Mouse (Mus musculus) forebrain, postnatal 0 days (tissue): Measurements from ENCODE around the gene Sec22a. TPM values are rescaled to one million over a fixed set of nuclear protein-coding genes. Genes with fewer than 3 reads are reported as not detected.

Source experiments
- ATAC-seq: fragments of 200-750 bp; cut with Nextera tagmentation; 2 replicates; pipeline ENCODE4 v1.8.0; 2017; ENCODE audit warnings: mild to moderate bottlenecking, moderate library complexity
- DNase-seq: peaks from one replicate; pipeline ENCODE4 v3.0.0-alpha.2; 2015
- H3K27ac ChIP-seq: fragments of 300-500 bp; sonication (generic); 2 replicates; pipeline ENCODE4 v1.5.1; 2014; ENCODE audit warnings: low read depth, mild to moderate bottlenecking, antibody characterized with exemption, low read length, moderate library complexity, mixed read lengths
- H3K27me3 ChIP-seq: fragments of 300-500 bp; sonication (generic); 2 replicates; pipeline ENCODE4 v1.6.1; 2014; ENCODE audit warnings: mild to moderate bottlenecking, low read length, mixed read lengths; ENCODE audit not compliant: insufficient read depth
- H3K36me3 ChIP-seq: fragments of 300-500 bp; sonication (generic); 2 replicates; pipeline ENCODE4 v1.6.1; 2014; ENCODE audit warnings: mild to moderate bottlenecking, moderate library complexity; ENCODE audit not compliant: insufficient read depth
- H3K4me1 ChIP-seq: fragments of 300-500 bp; sonication (generic); 2 replicates; pipeline ENCODE4 v1.6.1; 2014; ENCODE audit warnings: antibody characterized with exemption; ENCODE audit not compliant: insufficient read depth
- H3K4me2 ChIP-seq: fragments of 300-500 bp; sonication (generic); 2 replicates; pipeline ENCODE4 v1.6.1; 2014; ENCODE audit warnings: low read depth, mild to moderate bottlenecking, moderate library complexity
- H3K4me3 ChIP-seq: fragments of 300-500 bp; sonication (generic); 2 replicates; pipeline ENCODE4 v1.5.1; 2014; ENCODE audit warnings: low read depth, low read length, mixed read lengths
- H3K9ac ChIP-seq: fragments of 300-500 bp; sonication (generic); 2 replicates; pipeline ENCODE4 v1.6.1; 2014; ENCODE audit warnings: mild to moderate bottlenecking
- H3K9me3 ChIP-seq: fragments of 300-500 bp; sonication (generic); 2 replicates; pipeline ENCODE4 v1.6.1; 2016; ENCODE audit warnings: low read length
- CTCF ChIP-seq: sonication (generic); IDR thresholded peaks from 2 replicates; pipeline ENCODE4 v1.5.1; 2016; ENCODE audit warnings: antibody characterized with exemption, control low read depth, low read depth
- whole genome bisulfite sequencing: fragments of 180-500 bp; shearing (Covaris S2); extraction: QIAGEN DNeasy Blood & Tissue Kit; methylation state at CpG from one replicate; pipeline ENCODE4 v1.1.7; 2014; 5-methylcytosine and 5-hydroxymethylcytosine counted together
- polyA plus RNA-seq: library from polyadenylated mRNA; unstranded; fragments of >200 nt; fragmentation: Nextera tagmentation; extraction: Ambion mirVana; gene quantifications from 2 replicates; pipeline ENCODE4 v1.2.1, GENCODE M21; 2015
- total RNA-seq: library from RNA; depleted of rRNA; stranded (reverse); fragments of >200 nt; gene quantifications from 2 replicates; pipeline ENCODE4 v1.2.3, GENCODE M21; 2014

The Sec22a gene
- total and polyA plus RNA-seq, 2 experiments from 2014 or later = 30.0 to 45.6 TPM

DNA sequence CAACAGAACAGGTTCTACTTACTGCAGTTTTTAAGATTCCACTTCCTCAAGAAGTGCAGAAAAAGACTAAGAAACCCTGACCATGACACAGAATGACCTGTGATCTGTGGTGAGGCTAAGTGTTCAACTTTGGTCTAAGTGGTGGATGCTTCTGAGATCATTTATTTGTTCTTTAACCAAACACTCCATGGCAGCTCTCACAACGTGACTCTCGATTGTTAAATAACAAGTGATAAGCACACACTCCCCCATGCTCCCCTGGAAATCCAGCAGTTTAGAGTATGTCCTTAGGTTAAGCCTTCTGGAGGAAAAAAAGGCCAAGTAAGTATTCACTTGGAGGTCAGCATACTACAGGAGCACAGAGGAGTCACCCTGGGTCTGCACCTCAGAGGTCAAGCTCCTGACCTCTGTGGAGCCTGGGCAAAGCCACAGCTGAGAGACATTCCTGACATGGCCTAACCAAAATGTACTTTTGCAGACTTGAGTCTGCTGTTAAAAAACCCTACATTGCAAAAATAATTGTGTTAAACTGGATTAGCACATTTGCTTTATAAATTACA, 53.1 kb downstream of the Sec22a start:
- Histone ChIP-seq H3K9me3 (no peaks in the 10 kb centered on the region), H3K36me3 (peaks cover 4% of the 10 kb centered on the region; the same call in 1 of the 2 replicates), H3K4me2 (no peak overlapping the region), H3K4me1 (no peaks in the 10 kb centered on the region), H3K27ac (no peak overlapping the region), H3K9ac (no peak overlapping the region), H3K27me3 (no peaks in the 10 kb centered on the region), H3K4me3 (no peak overlapping the region)
- no peak for TF ChIP-seq CTCF
- DNase-seq (no peak), ATAC-seq (no peak)
- WGBS = 60% methylated on average over 2 of the region's 2 CpGs

DNA sequence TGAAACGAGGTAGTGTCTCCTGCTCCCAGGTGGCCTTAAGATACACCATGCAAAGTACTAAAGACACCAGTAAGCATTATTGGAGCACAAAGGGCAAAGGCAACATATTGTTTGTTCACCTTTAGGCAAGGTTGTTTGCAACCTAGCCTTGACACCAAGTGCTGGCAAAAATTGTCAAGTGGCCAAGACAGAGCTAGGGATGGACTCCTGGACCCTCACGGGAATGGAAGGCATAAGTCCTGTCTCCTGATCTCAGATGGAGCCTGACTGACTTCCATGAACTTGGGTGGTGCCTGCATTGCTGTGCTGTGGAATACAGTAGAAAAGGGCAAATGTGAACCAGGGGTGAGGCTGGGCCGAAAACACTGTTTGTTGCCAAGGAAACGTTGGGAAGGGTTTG, 54.1 kb downstream of the Sec22a start:
- Histone ChIP-seq H3K4me3 (no peak overlapping the region), H3K36me3 (peaks cover 8% of the 10 kb centered on the region), H3K4me2 (no peak overlapping the region), H3K27ac (no peak overlapping the region), H3K4me1 (no peaks in the 10 kb centered on the region), H3K9ac (no peak overlapping the region), H3K27me3 (no peaks in the 10 kb centered on the region), H3K9me3 (no peaks in the 10 kb centered on the region)
- no peak for ATAC-seq
- no peak for DNase-seq
- no peak for TF ChIP-seq CTCF
- WGBS = 78% methylated on average over 4 of the region's 4 CpGs

DNA sequence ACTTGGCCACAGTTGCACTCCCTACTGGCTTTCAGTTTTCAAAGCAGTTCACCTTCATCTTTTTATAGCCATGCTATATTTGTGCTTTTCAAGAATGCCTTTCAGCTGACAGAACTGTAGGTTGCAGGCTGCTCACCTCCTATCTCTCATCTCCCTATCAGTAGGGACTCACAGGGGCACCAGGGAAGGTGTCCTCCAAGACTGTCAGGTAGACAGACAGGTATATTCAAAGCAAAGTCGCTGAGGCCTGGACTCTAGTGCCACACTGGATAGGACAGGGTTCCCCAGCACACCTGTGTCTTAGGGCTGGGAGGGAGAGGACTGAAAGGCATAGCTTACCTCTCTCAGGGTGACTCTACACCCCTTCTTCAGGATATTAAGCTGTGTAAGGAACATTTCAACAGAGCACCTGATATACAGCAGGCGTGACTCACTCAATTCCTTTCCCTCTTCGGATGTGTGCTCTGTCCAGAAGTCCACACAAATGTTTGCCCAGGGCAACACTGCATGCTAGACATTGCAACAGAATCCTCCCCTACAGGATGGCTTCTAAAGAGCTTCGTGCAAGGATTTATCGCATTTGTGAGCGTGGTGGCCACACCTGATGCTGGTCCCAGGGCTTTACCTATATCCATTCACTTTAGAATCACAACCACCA, 55.1 kb downstream of the Sec22a start:
- Histone ChIP-seq H3K27ac (no peak overlapping the region), H3K4me3 (no peak overlapping the region), H3K27me3 (no peaks in the 10 kb centered on the region), H3K36me3 (peaks cover 11% of the 10 kb centered on the region), H3K9me3 (no peaks in the 10 kb centered on the region), H3K9ac (no peak overlapping the region), H3K4me2 (no peak overlapping the region), H3K4me1 (no peaks in the 10 kb centered on the region)
- no peak for DNase-seq
- WGBS = 95% methylated on average over 6 of the region's 6 CpGs
- no peak for TF ChIP-seq CTCF
- no peak for ATAC-seq

DNA sequence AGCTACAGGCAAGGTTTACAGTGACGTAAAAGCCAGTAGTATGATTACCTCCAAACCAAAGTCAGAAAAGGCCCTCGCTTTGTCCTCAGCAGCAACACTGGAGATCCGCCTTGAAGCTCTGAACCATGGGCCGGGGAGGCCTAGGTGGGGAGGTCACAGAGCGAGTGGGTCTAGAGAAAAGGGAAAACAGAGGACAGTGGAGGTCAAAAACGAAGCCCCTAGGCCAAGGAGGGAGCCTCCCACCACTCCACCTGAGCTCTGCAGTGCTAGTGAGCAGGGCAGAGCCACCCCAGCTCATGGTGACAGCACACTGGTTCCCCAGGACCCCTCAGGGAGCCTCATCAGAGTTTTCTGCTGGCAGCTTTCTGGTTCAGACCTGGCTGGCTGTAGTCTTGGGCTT, 55.7 kb downstream of the Sec22a start:
- H3K27ac ChIP-seq = no peak overlapping the region
- WGBS = 91% methylated on average over 6 of the region's 6 CpGs
- no peak overlapping the region for H3K4me2 ChIP-seq
- no peaks in the 10 kb centered on the region for H3K4me1 ChIP-seq
- no peaks in the 10 kb centered on the region for H3K9me3 ChIP-seq
- ATAC-seq (no peak), DNase-seq (no peak)
- H3K27me3 ChIP-seq = no peaks in the 10 kb centered on the region
- H3K9ac ChIP-seq = no peak overlapping the region
- peaks cover 14% of the 10 kb centered on the region for H3K36me3 ChIP-seq
- no peak overlapping the region for H3K4me3 ChIP-seq
- no peak for TF ChIP-seq CTCF

DNA sequence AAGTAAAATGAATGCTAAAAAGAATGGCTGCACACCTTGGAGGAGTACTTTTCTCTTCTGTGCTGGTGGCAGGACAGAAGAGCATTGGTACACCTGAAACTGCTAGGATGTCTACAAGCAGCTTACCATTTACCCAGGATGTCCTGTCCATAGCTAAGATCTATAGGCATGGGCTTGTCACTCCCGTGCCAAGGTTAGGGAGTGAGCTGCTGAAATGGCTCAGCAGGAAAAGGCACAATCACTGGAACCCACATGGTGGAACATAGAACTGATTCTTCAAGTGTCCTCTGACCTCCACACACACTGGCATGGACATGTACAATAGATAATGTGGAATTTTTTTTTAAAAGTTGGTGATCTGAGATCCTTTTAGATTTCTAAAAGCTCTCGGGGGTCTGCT, 56.4 kb downstream of the Sec22a start:
- H3K27me3 ChIP-seq = no peaks in the 10 kb centered on the region
- no peak for TF ChIP-seq CTCF
- H3K9ac ChIP-seq = no peak overlapping the region
- H3K4me2 ChIP-seq = no peak overlapping the region
- H3K27ac ChIP-seq = no peak overlapping the region
- no peak overlapping the region for H3K4me3 ChIP-seq
- peaks cover 21% of the 10 kb centered on the region for H3K36me3 ChIP-seq
- DNase-seq (no peak), ATAC-seq (no peak)
- no peaks in the 10 kb centered on the region for H3K4me1 ChIP-seq
- no peaks in the 10 kb centered on the region for H3K9me3 ChIP-seq
- WGBS = 81% methylated on average over 2 of the region's 2 CpGs

DNA sequence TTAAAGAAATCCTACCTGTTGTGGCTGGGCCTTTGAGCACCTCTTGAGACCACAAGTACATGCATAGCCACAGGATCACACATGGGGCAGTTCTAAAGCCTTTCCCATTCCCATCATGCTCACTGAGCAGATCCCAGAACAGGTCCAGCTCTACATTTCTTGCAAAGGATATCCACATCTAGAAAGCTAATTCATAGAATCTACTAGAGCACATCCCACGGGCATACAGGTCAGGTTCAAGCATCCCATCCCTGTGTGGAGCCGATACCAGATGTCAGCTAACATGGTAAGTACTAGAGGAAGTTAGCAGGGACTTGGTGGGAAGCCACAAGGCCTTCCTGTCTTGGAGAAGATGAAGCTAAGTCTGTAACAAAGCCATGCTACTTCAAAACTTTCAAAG, 57.1 kb downstream of the Sec22a start:
- Histone ChIP-seq H3K9ac (no peak overlapping the region), H3K27ac (no peak overlapping the region), H3K9me3 (no peaks in the 10 kb centered on the region), H3K4me2 (no peak overlapping the region), H3K36me3 (peaks cover 27% of the 10 kb centered on the region), H3K4me3 (no peak overlapping the region), H3K27me3 (no peaks in the 10 kb centered on the region), H3K4me1 (no peaks in the 10 kb centered on the region)
- ATAC-seq (no peak), DNase-seq (no peak)
- TF ChIP-seq CTCF = no peak
- 94% methylated on average over 2 of the region's 2 CpGs for WGBS

DNA sequence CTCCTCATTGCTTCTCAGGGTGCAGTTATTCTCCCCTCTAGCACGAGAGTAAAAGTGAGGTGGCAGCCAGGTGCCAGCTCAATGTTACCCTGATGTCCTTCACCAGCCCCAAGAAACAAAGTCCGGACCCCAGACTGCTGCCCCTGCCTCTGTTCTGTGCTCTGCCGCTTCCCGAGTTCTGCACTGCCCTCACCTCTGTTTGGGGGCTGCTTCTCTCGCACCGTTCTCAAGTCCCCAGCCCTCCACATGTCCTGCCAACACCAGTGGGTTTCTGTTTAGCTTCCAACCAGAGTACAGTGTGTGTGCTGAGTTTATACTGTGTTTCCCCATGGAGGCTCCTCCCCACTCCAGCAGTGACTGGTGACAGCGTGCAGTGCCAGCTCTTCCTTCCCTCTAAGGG, 58.5 kb downstream of the Sec22a start:
- 85% methylated on average over 7 of the region's 7 CpGs for WGBS
- Histone ChIP-seq H3K36me3 (peaks cover 27% of the 10 kb centered on the region), H3K4me3 (no peak overlapping the region), H3K9me3 (no peaks in the 10 kb centered on the region), H3K9ac (no peak overlapping the region), H3K27me3 (no peaks in the 10 kb centered on the region), H3K4me2 (no peak overlapping the region), H3K4me1 (no peaks in the 10 kb centered on the region), H3K27ac (no peak overlapping the region)
- TF ChIP-seq CTCF = no peak
- ATAC-seq (0 out of 2 replicates have a peak, but pooled peaks have one; percentile 30), DNase-seq (no peak)
